Mouse (Mus musculus): ENCODE measurements around the gene Arid2.

DNA sequence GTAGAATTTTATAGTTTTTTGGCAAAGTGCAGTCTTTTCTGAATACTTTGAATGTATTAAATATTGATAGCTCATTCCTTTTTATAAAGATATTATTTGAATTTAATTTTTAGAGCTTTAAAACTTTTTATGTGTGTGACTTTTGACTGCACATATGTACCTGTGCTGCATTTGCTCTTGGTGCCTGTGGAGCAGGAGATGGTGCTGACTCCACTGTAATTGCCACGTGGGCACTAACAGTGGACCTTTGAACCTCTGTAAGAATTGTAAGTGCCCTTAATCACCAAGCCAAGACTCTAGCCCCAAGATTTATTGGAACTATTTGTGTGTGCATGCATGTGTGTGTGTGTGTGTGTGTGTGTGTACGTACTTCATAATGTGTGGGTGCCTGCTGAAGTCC, 53.6 kb downstream of the Arid2 start:
- TF ChIP-seq GATA1 (IDR thresholded peaks at IDR 0.05; ENCODE audit: borderline replicate concordance, low read length) (no peak), FLI1 (IDR thresholded peaks at IDR 0.05; ENCODE audit: low read length) (no peak)
